Mouse (Mus musculus): Measurements from ENCODE around the gene Fgd1. TPM values are rescaled to one million over a fixed set of nuclear protein-coding genes. Genes with fewer than 3 reads are reported as not detected.

Gene Fgd1
- total RNA-seq, 1 experiment = 56.8 TPM

DNA sequence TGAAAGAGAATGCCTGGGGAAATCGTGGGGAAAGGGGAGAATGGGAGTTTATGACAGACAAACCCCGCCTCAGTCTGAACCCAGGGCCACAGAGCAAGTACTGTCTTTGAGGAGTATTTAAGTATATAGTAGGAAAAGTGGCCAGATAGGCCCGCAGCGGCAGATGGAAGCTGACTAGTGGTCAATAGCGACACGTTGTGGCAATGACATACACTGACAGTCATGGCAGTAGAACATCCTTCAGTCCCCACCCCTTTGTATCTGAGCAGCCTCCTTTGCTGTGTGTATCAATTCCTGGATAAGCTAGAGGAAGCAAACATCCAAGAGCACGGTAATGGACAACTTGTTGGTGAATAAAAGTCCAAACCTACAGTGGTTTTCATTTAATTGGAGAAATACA, 70.8 kb downstream of the Fgd1 start:
- H3K9ac ChIP-seq (ENCODE audit: insufficient read depth, low read depth, low read length, poor library complexity, severe bottlenecking) = no peak overlapping the region
- no peaks in the 10 kb centered on the region for H3K36me3 ChIP-seq (ENCODE audit: control insufficient read depth, insufficient read depth, low read length, poor library complexity, severe bottlenecking)
- peaks cover 2% of the 10 kb centered on the region in 2 experiments; a peak in 2 of 4 replicates for H3K4me1 ChIP-seq (ENCODE audit: control insufficient read depth in 2 of 2, insufficient read depth in 2 of 2, low read length in 2 of 2, poor library complexity in 1 of 2)
- no peak overlapping the region for H3K27ac ChIP-seq (ENCODE audit: insufficient read depth, low read depth, low read length, poor library complexity, severe bottlenecking)
- TF ChIP-seq MAFK (IDR thresholded peaks at IDR 0.05; ENCODE audit: insufficient read depth, low read depth, low read length) (no peak), ZC3H11A (IDR thresholded peaks at IDR 0.05; ENCODE audit: borderline replicate concordance, low read depth, low read length) (peak; percentile 33; the same call in 1 of the 2 replicates)
- H3K9me3 ChIP-seq (ENCODE audit: control insufficient read depth, insufficient read depth, low read depth, low read length) = no peaks in the 10 kb centered on the region
- in situ Hi-C loops (cut with MboI; ENCODE audit: low sequenced_read_pairs in 2 of 2, unreplicated experiment in 2 of 2) = loop anchor here in 1 of 2 experiments (10.0 kb wide), 1 partner anchor 152 kb away; no protein-coding TSS in a partner anchor
- no peak overlapping the region for H3K4me3 ChIP-seq (ENCODE audit: insufficient read depth in 1 of 2, low read depth in 1 of 2, low read length in 2 of 2, poor library complexity in 1 of 2, severe bottlenecking in 1 of 2)
- no peak for DNase-seq (ENCODE audit: low read depth, low spot score)

DNA sequence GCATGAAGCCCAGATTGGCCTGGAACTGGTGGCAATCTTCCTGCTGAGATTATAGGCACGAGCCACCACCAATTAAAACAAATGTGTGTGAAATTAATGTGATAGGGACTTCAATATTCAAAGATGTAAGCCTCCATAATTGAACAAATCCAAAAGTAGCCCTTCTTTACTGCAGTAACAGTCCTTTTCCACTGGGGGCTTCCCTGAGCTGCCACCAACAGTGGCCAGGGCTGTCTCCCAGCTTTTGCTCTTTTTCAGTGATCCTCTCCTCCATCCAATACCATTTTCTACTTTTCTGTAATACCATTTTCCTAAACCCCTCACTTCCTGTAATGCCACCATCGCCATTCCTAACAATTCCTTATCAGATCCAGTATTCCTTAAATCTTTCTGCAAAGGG, 71.5 kb downstream of the Fgd1 start:
- in situ Hi-C loops (cut with MboI; ENCODE audit: low sequenced_read_pairs in 2 of 2, unreplicated experiment in 2 of 2) = loop anchor here in 1 of 2 experiments (10.0 kb wide), 1 partner anchor 153 kb away; no protein-coding TSS in a partner anchor
- Histone ChIP-seq H3K9ac (ENCODE audit: insufficient read depth, low read depth, low read length, poor library complexity, severe bottlenecking) (no peak overlapping the region), H3K4me1 (ENCODE audit: control insufficient read depth in 2 of 2, insufficient read depth in 2 of 2, low read length in 2 of 2, poor library complexity in 1 of 2) (peaks cover 2 to 5% of the 10 kb centered on the region in 2 experiments; a peak in 2 of 4 replicates), H3K9me3 (ENCODE audit: control insufficient read depth, insufficient read depth, low read depth, low read length) (no peaks in the 10 kb centered on the region), H3K4me3 (ENCODE audit: insufficient read depth in 1 of 2, low read depth in 1 of 2, low read length in 2 of 2, poor library complexity in 1 of 2, severe bottlenecking in 1 of 2) (no peak overlapping the region), H3K27ac (ENCODE audit: insufficient read depth, low read depth, low read length, poor library complexity, severe bottlenecking) (no peak overlapping the region), H3K36me3 (ENCODE audit: control insufficient read depth, insufficient read depth, low read length, poor library complexity, severe bottlenecking) (no peaks in the 10 kb centered on the region)
- TF ChIP-seq ZC3H11A (IDR thresholded peaks at IDR 0.05; ENCODE audit: borderline replicate concordance, low read depth, low read length) = no peak
- no peak for TF ChIP-seq HCFC1 (IDR thresholded peaks at IDR 0.05; ENCODE audit: borderline replicate concordance, insufficient read depth, low read length)
- no peak for TF ChIP-seq MAFK (IDR thresholded peaks at IDR 0.05; ENCODE audit: insufficient read depth, low read depth, low read length)
- no peak for TF ChIP-seq ZNF384 (IDR thresholded peaks at IDR 0.05; ENCODE audit: low read depth, low read length)
- TF ChIP-seq CHD2 (IDR thresholded peaks at IDR 0.05; ENCODE audit: low read depth, low read length) = no peak
- no peak for DNase-seq (ENCODE audit: low read depth, low spot score)

- no peaks in the 10 kb centered on the region for H3K36me3 ChIP-seq (ENCODE audit: control insufficient read depth, insufficient read depth, low read length, poor library complexity, severe bottlenecking)
- H3K4me1 ChIP-seq (ENCODE audit: control insufficient read depth in 2 of 2, insufficient read depth in 2 of 2, low read length in 2 of 2, poor library complexity in 1 of 2) = peaks cover 2 to 6% of the 10 kb centered on the region in 2 experiments; a peak in 2 of 4 replicates
- H3K27ac ChIP-seq (ENCODE audit: insufficient read depth, low read depth, low read length, poor library complexity, severe bottlenecking) = peak overlapping the region; percentile 90; the same call in 1 of the 2 replicates
- no peak overlapping the region for H3K9ac ChIP-seq (ENCODE audit: insufficient read depth, low read depth, low read length, poor library complexity, severe bottlenecking)
- peak; percentile 80 for DNase-seq (ENCODE audit: low read depth, low spot score)
- no peaks in the 10 kb centered on the region for H3K9me3 ChIP-seq (ENCODE audit: control insufficient read depth, insufficient read depth, low read depth, low read length)
- TF ChIP-seq ZNF384 (IDR thresholded peaks at IDR 0.05; ENCODE audit: low read depth, low read length) (no peak), HCFC1 (IDR thresholded peaks at IDR 0.05; ENCODE audit: borderline replicate concordance, insufficient read depth, low read length) (no peak), CHD2 (IDR thresholded peaks at IDR 0.05; ENCODE audit: low read depth, low read length) (peak; percentile 61; the same call in 1 of the 2 replicates)
- peak overlapping the region in 1 of 2 experiments; percentile 13; a peak in 1 of 4 replicates for H3K4me3 ChIP-seq (ENCODE audit: insufficient read depth in 1 of 2, low read depth in 1 of 2, low read length in 2 of 2, poor library complexity in 1 of 2, severe bottlenecking in 1 of 2)
- in situ Hi-C loops (cut with MboI; ENCODE audit: low sequenced_read_pairs in 2 of 2, unreplicated experiment in 2 of 2) = no loop called here
Measured at GRCm38 (mm10) chrX:151123933-151124332, 78.0 kb downstream of the Fgd1 start.

- H3K36me3 ChIP-seq (ENCODE audit: control insufficient read depth, insufficient read depth, low read length, poor library complexity, severe bottlenecking) = no peaks in the 10 kb centered on the region
- peak overlapping the region; percentile 15; the same call in 1 of the 2 replicates for H3K9ac ChIP-seq (ENCODE audit: insufficient read depth, low read depth, low read length, poor library complexity, severe bottlenecking)
- no peaks in the 10 kb centered on the region for H3K9me3 ChIP-seq (ENCODE audit: control insufficient read depth, insufficient read depth, low read depth, low read length)
- no peaks in the 10 kb centered on the region; a peak in 1 of 4 replicates for H3K4me1 ChIP-seq (ENCODE audit: control insufficient read depth in 2 of 2, insufficient read depth in 2 of 2, low read length in 2 of 2, poor library complexity in 1 of 2)
- in situ Hi-C loops (cut with MboI; ENCODE audit: low sequenced_read_pairs in 2 of 2, unreplicated experiment in 2 of 2) = no loop called here
- no peak overlapping the region for H3K4me3 ChIP-seq (ENCODE audit: insufficient read depth in 1 of 2, low read depth in 1 of 2, low read length in 2 of 2, poor library complexity in 1 of 2, severe bottlenecking in 1 of 2)
- TF ChIP-seq CHD2 (IDR thresholded peaks at IDR 0.05; ENCODE audit: low read depth, low read length) (no peak), ZC3H11A (IDR thresholded peaks at IDR 0.05; ENCODE audit: borderline replicate concordance, low read depth, low read length) (no peak), HCFC1 (IDR thresholded peaks at IDR 0.05; ENCODE audit: borderline replicate concordance, insufficient read depth, low read length) (no peak), MAFK (IDR thresholded peaks at IDR 0.05; ENCODE audit: insufficient read depth, low read depth, low read length) (no peak), ZNF384 (IDR thresholded peaks at IDR 0.05; ENCODE audit: low read depth, low read length) (no peak)
- H3K27ac ChIP-seq (ENCODE audit: insufficient read depth, low read depth, low read length, poor library complexity, severe bottlenecking) = no peak overlapping the region
- no peak for DNase-seq (ENCODE audit: low read depth, low spot score)
Measured at GRCm38 (mm10) chrX:151130493-151130892, 84.5 kb downstream of the Fgd1 start.

DNA sequence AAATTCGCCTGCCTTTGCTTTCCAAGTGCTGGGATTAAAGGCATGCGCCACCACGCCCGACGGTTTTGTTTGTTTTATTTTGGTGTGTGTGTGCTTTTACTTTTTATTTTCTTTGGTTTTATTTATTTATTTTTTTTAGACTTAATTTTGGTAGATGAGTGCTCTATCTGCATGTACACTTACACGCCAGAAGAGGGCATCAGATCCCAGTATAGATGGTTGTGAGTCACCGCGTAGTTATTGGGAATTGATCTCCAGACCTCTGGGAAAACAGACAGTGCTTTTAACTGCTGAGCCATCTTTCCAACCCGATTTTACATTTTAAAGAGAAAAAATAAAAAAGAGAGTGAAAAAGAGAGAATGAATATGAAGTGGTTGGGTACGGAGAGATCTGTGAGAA, 86.8 kb downstream of the Fgd1 start:
- peak overlapping the region in 1 of 2 experiments; percentile 41; a peak in 2 of 4 replicates for H3K4me3 ChIP-seq (ENCODE audit: insufficient read depth in 1 of 2, low read depth in 1 of 2, low read length in 2 of 2, poor library complexity in 1 of 2, severe bottlenecking in 1 of 2)
- TF ChIP-seq CHD2 (IDR thresholded peaks at IDR 0.05; ENCODE audit: low read depth, low read length) = no peak
- TF ChIP-seq ZNF384 (IDR thresholded peaks at IDR 0.05; ENCODE audit: low read depth, low read length) = no peak
- TF ChIP-seq ZC3H11A (IDR thresholded peaks at IDR 0.05; ENCODE audit: borderline replicate concordance, low read depth, low read length) = no peak
- no peak for TF ChIP-seq MAFK (IDR thresholded peaks at IDR 0.05; ENCODE audit: insufficient read depth, low read depth, low read length)
- TF ChIP-seq HCFC1 (IDR thresholded peaks at IDR 0.05; ENCODE audit: borderline replicate concordance, insufficient read depth, low read length) = no peak
- DNase-seq (ENCODE audit: low read depth, low spot score) = no peak
- no peak overlapping the region for H3K27ac ChIP-seq (ENCODE audit: insufficient read depth, low read depth, low read length, poor library complexity, severe bottlenecking)
- H3K36me3 ChIP-seq (ENCODE audit: control insufficient read depth, insufficient read depth, low read length, poor library complexity, severe bottlenecking) = no peaks in the 10 kb centered on the region
- no peaks in the 10 kb centered on the region for H3K9me3 ChIP-seq (ENCODE audit: control insufficient read depth, insufficient read depth, low read depth, low read length)
- no peaks in the 10 kb centered on the region; a peak in 1 of 4 replicates for H3K4me1 ChIP-seq (ENCODE audit: control insufficient read depth in 2 of 2, insufficient read depth in 2 of 2, low read length in 2 of 2, poor library complexity in 1 of 2)
- in situ Hi-C loops (cut with MboI; ENCODE audit: low sequenced_read_pairs in 2 of 2, unreplicated experiment in 2 of 2) = no loop called here
- H3K9ac ChIP-seq (ENCODE audit: insufficient read depth, low read depth, low read length, poor library complexity, severe bottlenecking) = no peak overlapping the region
